Mouse (Mus musculus) stomach, postnatal 0 days (tissue): Measurements from ENCODE around the gene Wdr91.

Experiments
- CTCF ChIP-seq: IDR thresholded peaks from 2 replicates; pipeline ENCODE4 v1.5.1; 2016; ENCODE audit warnings: antibody characterized with exemption, low read depth, mild to moderate bottlenecking, moderate library complexity
- EP300 ChIP-seq: optimal IDR thresholded peaks from 2 replicates; pipeline ENCODE3; 2016; ENCODE audit warnings: antibody characterized with exemption

DNA sequence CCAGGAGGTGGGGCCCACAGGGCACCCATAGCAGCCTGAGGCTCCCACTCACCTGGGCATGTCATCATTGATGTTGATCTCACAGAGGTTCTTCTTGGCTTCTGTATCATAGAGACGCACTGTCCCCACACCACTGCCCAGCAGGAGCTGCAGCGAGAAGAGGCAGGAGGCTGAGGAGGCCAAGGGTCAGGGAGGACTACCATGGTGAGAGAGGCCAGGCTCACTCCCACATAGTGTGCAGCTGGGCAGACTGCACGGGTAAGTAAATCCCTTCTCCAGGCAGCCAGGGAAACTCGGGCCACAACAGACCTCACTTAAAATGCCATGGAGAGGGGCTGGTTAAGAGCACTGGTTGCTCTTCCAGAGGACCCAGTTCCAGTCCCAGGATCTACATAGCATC lies 21.5 kb downstream of the Wdr91 start:
- TF ChIP-seq CTCF (no peak), EP300 (no peak)
